Mouse (Mus musculus): ENCODE measurements around the gene Nrcam.

DNA sequence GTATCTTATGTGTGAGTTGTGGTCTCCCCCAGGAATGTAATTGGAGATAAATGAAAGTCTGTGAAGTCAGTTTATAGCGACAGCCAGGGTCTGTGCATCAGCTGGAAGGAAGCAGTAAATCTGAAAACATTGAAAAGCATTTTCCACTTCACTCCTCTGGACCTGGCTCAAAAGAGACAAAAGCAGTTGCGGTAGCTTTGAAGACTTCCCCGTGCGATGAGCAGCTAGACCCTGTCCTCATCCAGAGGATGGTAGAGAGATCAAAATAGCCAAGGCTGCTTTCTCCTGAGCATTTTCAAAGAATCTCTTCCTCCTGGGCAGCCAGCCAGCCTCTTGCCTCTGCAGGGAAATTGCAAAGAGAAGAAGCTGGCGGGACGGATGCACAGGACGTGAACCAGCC is 102.3 kb downstream of the Nrcam start:
- no peak for TF ChIP-seq POLR2A (IDR thresholded peaks at IDR 0.05; ENCODE audit: low read depth, low read length)
- TF ChIP-seq CTCF (IDR thresholded peaks at IDR 0.05; ENCODE audit: extremely low read depth, insufficient read depth, insufficient read length, insufficient replicate concordance) = no peak

Measured in spleen, adult 2 months (tissue).